Comparison of ENCODE assay signal across 7 mouse cellular contexts in genomic region chr17:29360761-29361221, GRCm38 (mm10). TPM values are rescaled to one million over a fixed set of nuclear protein-coding genes. Genes with fewer than 3 reads are reported as not detected.
DNase-seq lines count a peak whose midpoint lies in the region.

Gene Fgd2, plus strand, starts transcription at chr17:29360914.

- H3K36me3 ChIP-seq in embryonic facial prominence, embryonic 10.5 days (replicated peaks), result no peaks in the 10 kb centered on the region
- H3K36me3 ChIP-seq in limb, embryonic 10.5 days, result no peaks in the 10 kb centered on the region

- H3K27me3 ChIP-seq in embryonic facial prominence, embryonic 10.5 days (replicated peaks; ENCODE audit: low read depth, poor library complexity, severe bottlenecking), result no peaks in the 10 kb centered on the region
- H3K27me3 ChIP-seq in limb, embryonic 10.5 days (ENCODE audit: low read depth, poor library complexity, severe bottlenecking), result no peaks in the 10 kb centered on the region

- 23% methylated on average over 5 of the region's 5 CpGs for WGBS in embryonic facial prominence, embryonic 10.5 days
- WGBS in limb, embryonic 10.5 days, result 24% methylated on average over 5 of the region's 5 CpGs

- peak within 1 kb of the TSS; percentile 23; the same call in 1 of the 2 replicates for H3K4me3 ChIP-seq in embryonic facial prominence, embryonic 10.5 days
- H3K4me3 ChIP-seq in limb, embryonic 10.5 days, result no peak within 1 kb of the TSS

- 0 out of 2 replicates have a peak within 1 kb of the TSS, but pooled peaks have one; percentile 32 for H3K27ac ChIP-seq in embryonic facial prominence, embryonic 10.5 days (replicated peaks)
- H3K27ac ChIP-seq in limb, embryonic 10.5 days, result 0 out of 2 replicates have a peak within 1 kb of the TSS, but pooled peaks have one; percentile 27

- peaks cover 35% of the 10 kb centered on the region for H3K4me1 ChIP-seq in embryonic facial prominence, embryonic 10.5 days
- peaks cover 31% of the 10 kb centered on the region for H3K4me1 ChIP-seq in limb, embryonic 10.5 days

- peak; percentile 50 to 52 for DNase-seq in spleen, adult 18-20 months
- no peak for DNase-seq in spleen, postnatal 14 days (ENCODE audit: low spot score in 2 of 2)
- no peak for DNase-seq in embryonic facial prominence, embryonic 10.5 days (ENCODE audit: low spot score)
- no peak for DNase-seq in limb, embryonic 10.5 days (ENCODE audit: low spot score)
- peak; percentile 35 for DNase-seq in naive thymus-derived CD4-positive, alpha-beta T cell, adult 2 months (ENCODE audit: low read depth)
- no peak for DNase-seq in frontal cortex, postnatal 10 days (ENCODE audit: low spot score in 2 of 2)
- DNase-seq in T-cell, adult 2 months (ENCODE audit: low spot score), result no peak

- no peaks in the 10 kb centered on the region for H3K9me3 ChIP-seq in embryonic facial prominence, embryonic 10.5 days
- H3K9me3 ChIP-seq in limb, embryonic 10.5 days (replicated peaks), result no peaks in the 10 kb centered on the region

RNA-seq across cellular contexts. Expression of gene Fgd2, which starts in this region (rescaled TPM):
- polyA plus RNA-seq in embryonic facial prominence, embryonic 10.5 days (2016; fragmentation: Nextera tagmentation; extraction: Ambion mirVana), result 10.2 and 12.3 TPM in 2 replicates
- polyA plus RNA-seq in limb, embryonic 10.5 days (2016; fragmentation: Nextera tagmentation; extraction: Ambion mirVana), result 6.4 and 6.7 TPM in 2 replicates

Comparison
In these comparisons a context has a peak if more than half of its experiments do, and no peak if none do; other contexts are left out.
1. DNase-seq: peak in spleen, adult 18-20 months (2 of 2) and naive thymus-derived CD4-positive, alpha-beta T cell, adult 2 months (single experiment); none in spleen, postnatal 14 days (0 of 2), embryonic facial prominence, embryonic 10.5 days (single experiment), limb, embryonic 10.5 days (single experiment), frontal cortex, postnatal 10 days (0 of 2) and T-cell, adult 2 months (single experiment).